Mouse (Mus musculus): ENCODE results near the gene Pms1. TPM values are rescaled to one million over a fixed set of nuclear protein-coding genes. Genes with fewer than 3 reads are reported as not detected.

Gene Pms1
- polyA plus RNA-seq (2015; fragmentation: Illumina TruSeq; extraction: RNeasy Lipid Tissue Mini Kit (QIAGEN cat#74804); ENCODE audit: insufficient read depth, low replicate concordance) = 11.6 TPM

GRCm38 (mm10) chr1:53296581-53297383, at the start of gene Pms1, which contains the start of the genes Ormdl1 and Gm28778:
Pms1 (minus strand) TSS chr1:53297018.
Ormdl1 (plus strand) TSS chr1:53297095.
Gm28778 (plus strand) TSS chr1:53297111.

GRCm38 (mm10) chr1:53312989-53313967, 16.5 kb upstream of the Pms1 start, which contains the start of gene Osgepl1:
Osgepl1 (plus strand) TSS chr1:53313624.

GRCm38 (mm10) chr1:53187536-53187935, 109.3 kb downstream of the Pms1 start, which contains the start of gene 1700019A02Rik:
1700019A02Rik (minus strand) TSS chr1:53187636.

Other genes with a start within 250 kb of the Pms1 start
- gene Mstn, start 235.4 kb downstream of the Pms1 start, polyA plus RNA-seq (2015; fragmentation: Illumina TruSeq; extraction: RNeasy Lipid Tissue Mini Kit (QIAGEN cat#74804); ENCODE audit: insufficient read depth, low replicate concordance) = not detected
- gene 1700019A02Rik, start 109.4 kb downstream of the Pms1 start, polyA plus RNA-seq (2015; fragmentation: Illumina TruSeq; extraction: RNeasy Lipid Tissue Mini Kit (QIAGEN cat#74804); ENCODE audit: insufficient read depth, low replicate concordance) = not detected
- 51.6 TPM for gene Ormdl1, start 77 bp upstream of the Pms1 start, polyA plus RNA-seq (2015; fragmentation: Illumina TruSeq; extraction: RNeasy Lipid Tissue Mini Kit (QIAGEN cat#74804); ENCODE audit: insufficient read depth, low replicate concordance)
- gene Gm28778, start 93 bp upstream of the Pms1 start, polyA plus RNA-seq (2015; fragmentation: Illumina TruSeq; extraction: RNeasy Lipid Tissue Mini Kit (QIAGEN cat#74804); ENCODE audit: insufficient read depth, low replicate concordance) = not detected
- 24.2 TPM for gene Osgepl1, start 16.6 kb upstream of the Pms1 start, polyA plus RNA-seq (2015; fragmentation: Illumina TruSeq; extraction: RNeasy Lipid Tissue Mini Kit (QIAGEN cat#74804); ENCODE audit: insufficient read depth, low replicate concordance)
- gene Asdurf, start 55.6 kb upstream of the Pms1 start, polyA plus RNA-seq (2015; fragmentation: Illumina TruSeq; extraction: RNeasy Lipid Tissue Mini Kit (QIAGEN cat#74804); ENCODE audit: insufficient read depth, low replicate concordance) = 10.3 TPM
- 0.28 TPM for gene Gm28551, start 55.6 kb upstream of the Pms1 start, polyA plus RNA-seq (2015; fragmentation: Illumina TruSeq; extraction: RNeasy Lipid Tissue Mini Kit (QIAGEN cat#74804); ENCODE audit: insufficient read depth, low replicate concordance)
- 115 TPM for gene Asnsd1, start 55.7 kb upstream of the Pms1 start, polyA plus RNA-seq (2015; fragmentation: Illumina TruSeq; extraction: RNeasy Lipid Tissue Mini Kit (QIAGEN cat#74804); ENCODE audit: insufficient read depth, low replicate concordance)

Measured in spleen, adult 10 weeks (tissue).